Mouse (Mus musculus): ENCODE results near the gene Phyhd1.

Gene Phyhd1

DNA sequence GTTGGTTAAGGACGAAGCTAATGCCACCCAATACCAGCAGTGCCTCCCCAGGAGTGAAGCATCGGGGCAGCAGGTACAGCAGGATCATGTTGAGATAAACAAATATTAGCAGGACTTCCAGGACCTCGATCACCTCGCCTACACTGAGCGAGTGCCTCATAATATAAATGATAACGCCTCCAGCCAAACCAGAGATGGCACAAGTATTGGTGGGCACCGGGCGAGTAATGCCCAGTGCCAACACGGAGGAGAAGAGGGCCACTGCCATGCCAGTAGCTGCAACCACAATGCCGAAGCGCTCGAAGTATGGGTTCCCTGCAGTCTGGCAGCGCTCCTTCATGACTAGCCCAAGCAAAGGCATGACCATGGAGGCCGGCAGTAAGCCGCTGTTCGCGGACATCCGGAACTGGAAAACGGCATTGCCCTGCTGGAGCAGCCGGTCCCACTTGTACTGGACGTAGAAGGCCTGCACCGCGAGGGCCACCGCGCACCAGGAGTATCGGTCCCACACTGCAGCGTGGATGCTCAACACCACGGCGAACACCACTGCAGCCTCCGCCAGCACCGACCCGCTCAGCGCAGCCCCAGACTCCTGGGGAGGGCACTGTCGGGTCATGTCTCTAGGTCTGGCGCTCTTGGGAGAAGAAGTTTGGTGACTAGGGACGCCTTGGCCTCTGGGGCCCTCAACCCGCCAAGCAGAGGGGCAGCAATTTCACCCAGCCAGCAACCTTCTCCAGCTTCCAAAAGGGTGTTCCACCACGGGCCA is 19.6 kb downstream of the Phyhd1 start:
- DNase-seq (ENCODE audit: low read depth, low spot score): peak; percentile 28

DNA sequence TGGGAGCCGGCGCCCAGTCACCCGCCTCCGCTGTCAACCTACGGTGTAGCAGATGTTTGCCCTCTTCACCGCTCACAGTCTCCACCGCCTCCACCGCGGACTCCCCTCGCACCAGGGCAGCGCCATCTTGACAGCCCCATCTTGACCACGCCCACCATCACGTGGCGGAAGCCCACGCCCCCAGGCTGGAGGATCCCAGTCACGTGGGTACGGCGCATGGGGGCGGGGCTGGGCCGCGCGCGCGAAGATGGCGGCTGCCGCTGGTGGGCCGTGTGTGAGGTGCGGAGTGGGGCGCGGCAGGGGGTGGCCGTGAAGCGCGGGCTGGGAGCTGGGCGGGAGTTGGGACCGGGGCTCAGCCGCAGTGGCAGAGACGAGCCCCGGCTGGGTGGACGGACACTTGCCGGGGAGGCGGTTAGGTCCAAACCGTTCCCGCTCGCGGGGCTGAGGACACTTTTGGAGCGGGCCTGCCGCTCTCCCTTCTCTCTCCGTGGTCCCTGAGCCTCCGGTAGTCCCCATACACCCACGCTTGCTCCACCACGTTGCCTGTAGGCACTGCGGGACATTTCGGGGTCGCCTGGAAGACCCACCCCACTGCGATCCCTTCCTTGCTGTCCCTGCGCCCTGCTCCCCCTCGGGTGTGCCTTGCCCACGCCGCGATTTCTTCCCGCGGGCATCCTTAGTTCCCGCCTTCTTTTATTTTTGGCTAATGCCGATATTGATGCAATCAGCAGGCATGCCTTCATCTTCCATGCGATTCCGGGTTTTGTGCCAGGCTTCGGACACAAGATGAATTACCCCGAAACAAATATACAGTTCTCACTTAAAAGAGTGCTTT is 20.4 kb downstream of the Phyhd1 start, which contains the start of the genes Dolk and Nup188:
TSS of gene Dolk (minus strand) at position 143 of the 835 bp plus-strand sequence.
TSS of gene Nup188 (plus strand) at position 206 of the 835 bp plus-strand sequence.
- DNase-seq (ENCODE audit: low read depth, low spot score): peak; percentile 97

DNA sequence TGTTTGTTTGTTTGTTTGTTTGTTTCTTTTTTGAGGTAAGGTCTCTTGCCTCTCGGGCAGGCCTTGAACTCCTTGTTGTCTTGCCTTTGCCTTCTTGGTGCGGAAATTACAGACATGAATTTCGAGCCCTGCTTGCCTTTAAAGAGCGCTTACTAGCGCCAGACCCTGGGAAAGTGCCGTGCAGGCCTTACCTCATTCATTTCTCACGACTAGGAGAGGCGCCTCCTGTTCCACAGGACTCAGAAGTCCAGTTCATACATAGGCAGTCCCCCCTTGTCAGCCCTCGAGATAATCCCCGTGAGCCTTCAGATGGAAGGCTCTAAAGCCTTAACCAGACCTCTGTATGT is 21.0 kb downstream of the Phyhd1 start:
- DNase-seq (ENCODE audit: low read depth, low spot score): peak; percentile 73

DNA sequence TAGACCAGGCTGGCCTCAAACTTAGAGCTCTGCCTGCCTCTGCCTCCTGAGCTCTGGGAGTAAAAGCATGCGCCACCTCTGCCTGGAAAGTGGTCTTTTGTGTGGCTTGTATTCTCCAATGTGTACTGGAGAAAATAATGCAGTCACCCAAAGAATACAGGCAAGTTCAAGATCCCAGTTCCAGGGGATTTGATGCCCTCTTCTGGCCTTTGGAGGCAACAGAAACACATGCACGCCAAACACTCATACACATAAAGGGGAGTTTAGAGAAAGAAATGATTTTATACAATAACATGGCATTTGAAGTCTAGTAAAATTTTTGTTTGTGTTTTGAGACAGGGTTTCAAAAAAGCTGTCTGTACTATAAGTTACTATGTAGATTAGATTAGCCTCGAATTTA is 33.5 kb downstream of the Phyhd1 start:
- DNase-seq (ENCODE audit: low read depth, low spot score): no peak

DNA sequence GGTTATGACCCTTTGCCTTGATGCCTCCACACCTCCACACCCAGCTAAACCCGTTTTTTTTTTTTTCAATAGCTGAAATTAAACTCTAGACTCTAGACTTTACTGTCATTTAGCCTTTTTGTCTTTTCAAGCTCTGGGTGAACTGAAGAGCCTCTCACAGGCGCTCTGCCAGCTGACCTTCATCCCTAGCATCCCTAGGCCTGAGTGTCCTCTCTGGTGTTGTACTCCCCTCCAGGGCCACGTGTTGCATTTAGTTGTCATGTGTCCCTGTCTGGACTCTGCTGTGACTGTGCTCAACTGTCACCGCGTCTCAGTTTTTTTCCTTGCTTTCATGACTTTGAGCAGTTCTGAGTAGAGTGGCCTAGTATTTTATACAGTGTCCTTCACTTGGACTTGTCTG is 34.0 kb downstream of the Phyhd1 start:
- DNase-seq (ENCODE audit: low read depth, low spot score): no peak

DNA sequence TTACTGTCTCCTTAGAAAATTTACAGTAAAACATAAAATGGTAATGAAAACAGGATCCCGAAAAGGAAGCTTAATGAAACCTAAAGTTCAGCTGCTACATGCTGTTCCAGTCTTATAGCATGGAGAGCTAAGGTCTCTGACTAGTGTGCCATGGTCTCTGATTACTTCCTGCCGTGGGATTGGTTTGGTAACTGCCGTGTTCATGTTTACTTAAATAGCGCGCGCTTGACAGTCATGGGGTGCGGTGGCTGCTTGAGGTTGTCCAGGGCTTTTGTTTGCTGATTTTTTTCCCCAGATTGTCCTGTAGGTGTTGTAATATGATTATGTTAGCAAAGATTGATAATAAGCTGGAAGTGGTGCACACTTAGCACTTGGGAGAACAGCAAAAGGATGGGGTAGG is 40.1 kb downstream of the Phyhd1 start:
- DNase-seq (ENCODE audit: low read depth, low spot score): no peak

DNA sequence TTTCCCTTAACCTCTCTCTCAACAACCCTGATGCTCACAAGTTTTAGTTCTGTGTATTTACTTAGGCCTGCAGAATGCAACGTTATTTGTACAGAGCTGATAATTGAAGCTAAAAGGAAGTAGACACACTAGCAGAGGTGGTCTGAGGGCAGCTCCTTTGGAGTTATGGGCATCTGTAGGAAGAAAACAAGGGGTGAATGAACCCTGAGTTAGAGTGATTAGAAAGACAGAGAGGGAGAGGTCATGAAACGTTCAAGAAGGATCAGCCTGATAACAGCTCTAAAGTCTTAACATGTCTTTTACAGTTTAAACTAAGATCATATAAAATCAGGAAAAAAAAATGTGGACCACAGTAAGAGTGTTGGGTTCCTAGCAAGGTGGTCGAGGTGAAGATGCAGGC is 43.3 kb downstream of the Phyhd1 start:
- DNase-seq (ENCODE audit: low read depth, low spot score): no peak

DNA sequence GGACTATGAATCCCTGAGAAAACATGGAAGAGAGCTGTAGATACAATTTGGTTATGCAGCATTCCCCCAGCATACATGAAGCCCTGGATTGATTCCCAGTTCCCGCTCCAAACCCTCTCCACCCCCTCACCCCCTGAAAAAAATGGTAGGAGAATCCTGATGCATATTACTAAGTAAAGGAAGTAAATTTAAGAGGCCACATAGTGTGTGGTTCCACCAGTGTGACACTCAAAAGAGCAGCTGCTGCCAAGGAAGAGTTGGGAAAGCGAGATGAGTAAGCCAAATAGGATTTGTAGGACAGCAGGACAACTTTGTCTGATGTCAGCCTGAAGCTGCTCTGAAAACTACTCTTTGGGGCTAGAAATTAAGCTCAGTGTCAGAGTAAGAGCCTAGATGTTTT is 45.5 kb downstream of the Phyhd1 start:
- DNase-seq (ENCODE audit: low read depth, low spot score): peak; percentile 73

DNA sequence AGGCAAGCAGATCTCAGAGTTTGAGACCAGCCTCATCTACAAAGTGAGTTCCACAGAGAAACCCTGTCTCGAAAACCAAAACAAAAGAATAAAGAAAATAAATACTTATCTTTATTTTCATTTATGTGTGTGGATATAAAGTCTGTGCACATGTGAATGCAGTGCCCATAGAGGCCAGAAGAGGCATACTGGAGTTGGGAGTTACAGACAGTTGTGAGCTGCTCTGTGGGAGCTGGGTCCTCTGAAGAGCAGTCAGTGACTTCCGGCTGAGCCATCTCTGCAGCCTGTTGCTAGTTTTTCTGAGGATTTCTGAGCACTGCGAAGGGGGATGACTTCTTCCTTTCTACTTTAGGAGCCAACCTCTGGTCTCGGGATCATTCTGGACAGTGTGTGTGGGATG is 50.1 kb downstream of the Phyhd1 start:
- DNase-seq (ENCODE audit: low read depth, low spot score): no peak

DNA sequence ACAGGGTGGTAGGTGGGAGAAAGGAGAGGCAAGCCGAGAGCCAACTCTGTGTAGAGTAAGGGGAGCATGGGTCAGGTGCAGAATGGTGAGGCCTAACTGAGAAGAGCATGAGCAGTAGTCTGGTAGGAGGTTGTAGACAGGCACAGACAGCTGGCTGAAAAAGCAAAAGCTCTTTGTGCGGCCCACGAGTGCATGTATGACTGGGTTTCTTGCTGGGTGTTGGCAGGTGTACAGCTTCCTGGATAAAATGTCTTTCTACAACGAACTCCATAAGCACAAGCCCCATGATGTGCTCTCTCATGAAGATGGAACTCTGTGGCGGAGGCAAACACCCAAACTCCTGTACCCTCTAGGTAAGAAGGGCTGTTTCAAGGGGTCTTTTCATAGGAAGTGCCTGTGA is 51.0 kb downstream of the Phyhd1 start:
- peak; percentile 35 for DNase-seq (ENCODE audit: low read depth, low spot score)

DNA sequence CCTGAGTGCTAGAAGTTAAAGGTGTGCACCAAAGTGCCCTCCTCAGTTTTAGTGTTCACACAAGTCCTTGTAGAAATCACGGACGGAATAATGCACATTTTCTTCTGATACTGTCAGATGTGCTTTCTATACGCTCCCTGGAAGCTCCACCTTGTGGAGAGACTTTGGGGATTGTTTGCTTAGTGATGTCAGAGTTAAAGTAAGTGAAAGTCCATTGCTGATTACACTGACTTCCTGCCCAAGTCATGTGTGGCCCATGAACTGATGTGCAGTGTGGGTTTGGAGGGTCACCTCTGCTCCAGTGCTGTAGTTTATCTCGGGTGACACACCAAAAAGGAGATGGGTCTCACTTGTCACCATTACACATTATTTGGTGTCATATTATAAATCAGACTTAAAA is 53.3 kb downstream of the Phyhd1 start:
- DNase-seq (ENCODE audit: low read depth, low spot score): no peak

DNA sequence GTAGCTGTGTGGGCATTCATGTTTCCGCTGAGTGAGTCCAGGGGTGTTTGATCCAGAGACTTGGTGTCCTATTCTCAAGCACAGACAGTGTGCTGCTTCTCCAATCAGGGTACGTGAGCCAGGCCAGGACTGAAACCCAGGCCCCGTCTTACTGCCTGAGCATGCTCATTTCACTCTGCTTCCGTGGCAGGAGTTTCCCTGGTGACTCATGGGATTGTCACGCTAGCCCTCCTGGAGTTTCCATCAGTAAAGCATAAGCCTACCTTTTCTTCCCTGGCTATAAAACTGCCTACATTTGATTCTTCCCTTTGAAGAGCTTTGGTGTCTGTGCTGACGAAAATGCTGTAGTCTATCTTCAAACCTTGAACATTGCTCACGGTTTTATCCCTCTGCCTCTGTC is 57.1 kb downstream of the Phyhd1 start:
- DNase-seq (ENCODE audit: low read depth, low spot score): peak; percentile 51

DNA sequence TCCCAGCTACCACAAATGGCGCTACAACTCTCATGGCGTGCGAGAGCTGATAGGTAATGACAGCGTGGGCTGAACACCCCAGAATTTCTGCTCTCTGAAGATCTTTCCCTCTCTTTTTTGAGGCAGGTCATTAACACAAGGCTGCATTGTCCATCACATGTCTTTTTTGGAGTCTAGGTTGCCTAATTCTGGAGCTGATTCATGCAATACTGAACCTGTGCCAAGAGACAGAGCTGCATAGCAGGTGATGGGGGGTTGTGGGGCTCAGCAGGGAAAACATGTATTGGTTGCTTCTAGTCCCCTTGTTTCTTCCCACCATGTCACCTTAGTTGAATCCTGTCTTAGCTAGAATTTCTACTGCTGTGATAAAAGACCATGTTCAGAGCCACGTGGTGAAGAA is 59.3 kb downstream of the Phyhd1 start:
- DNase-seq (ENCODE audit: low read depth, low spot score): no peak

DNA sequence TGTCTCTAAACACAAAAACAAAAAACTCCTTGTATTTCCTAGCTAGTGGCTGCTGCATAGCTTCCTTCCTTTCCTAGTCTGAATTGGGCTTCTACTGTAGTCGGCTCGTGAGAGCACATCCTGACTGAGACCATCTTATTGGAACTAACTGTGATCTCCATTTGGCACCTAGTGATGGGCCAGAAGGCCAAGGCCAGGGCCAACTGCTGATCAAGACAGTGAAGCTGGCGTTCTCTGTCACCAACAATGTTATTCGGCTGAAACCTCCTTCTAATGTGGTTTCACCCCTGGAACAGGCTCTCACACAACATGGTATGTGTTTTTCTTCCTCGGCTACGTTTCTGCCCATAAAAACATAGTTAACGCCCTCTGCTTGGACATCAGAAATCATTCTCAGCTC is 61.3 kb downstream of the Phyhd1 start:
- DNase-seq (ENCODE audit: low read depth, low spot score): peak; percentile 43

DNA sequence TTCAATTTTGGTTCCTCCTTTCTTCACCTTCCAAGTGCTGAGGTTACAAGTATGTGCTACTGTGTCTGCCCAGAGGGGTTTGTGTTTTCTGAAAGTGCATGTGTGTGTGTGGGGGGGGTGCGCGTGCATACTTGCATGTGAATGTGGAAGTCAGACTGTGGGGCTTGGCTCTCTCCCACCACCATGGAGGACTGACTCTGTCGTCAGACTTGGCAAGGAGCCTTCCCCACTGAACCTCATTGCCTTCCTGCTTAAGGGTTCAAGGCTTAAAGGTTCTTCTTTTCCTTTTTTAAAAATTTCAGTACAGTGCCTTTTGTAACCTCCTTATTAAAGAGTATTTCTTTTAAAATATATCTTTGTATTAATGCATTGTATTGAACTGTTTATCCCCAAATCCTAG is 62.8 kb downstream of the Phyhd1 start:
- no peak for DNase-seq (ENCODE audit: low read depth, low spot score)
